Mouse (Mus musculus) kidney, postnatal 0 days (tissue): ENCODE data around the gene Cog1. TPM values are rescaled to one million over a fixed set of nuclear protein-coding genes. Genes with fewer than 3 reads are reported as not detected.

Experiments used
- ATAC-seq: fragments of 200-750 bp; cut with Nextera tagmentation; replicated peaks from 2 replicates; pipeline ENCODE4 v1.8.0; 2017; ENCODE audit warnings: low read depth, moderate number of reproducible peaks, moderate TSS enrichment, moderate library complexity; ENCODE audit not compliant: low FRiP score
- DNase-seq: peaks from one replicate; pipeline ENCODE4 v3.0.0-alpha.2; 2016; ENCODE audit warnings: low spot score
- H3K27ac ChIP-seq: fragments of 300-500 bp; sonication (generic); 2 replicates; pipeline ENCODE4 v1.5.1; 2014; ENCODE audit warnings: mild to moderate bottlenecking
- H3K27me3 ChIP-seq: fragments of 300-500 bp; sonication (generic); 2 replicates; pipeline ENCODE4 v1.6.1; 2014; ENCODE audit warnings: low read length, mixed read lengths; ENCODE audit not compliant: insufficient read depth
- H3K36me3 ChIP-seq: fragments of 300-500 bp; sonication (generic); 2 replicates; pipeline ENCODE4 v1.6.1; 2014; ENCODE audit warnings: low read length, mixed read lengths; ENCODE audit not compliant: insufficient read depth
- H3K4me1 ChIP-seq: fragments of 300-500 bp; sonication (generic); replicated peaks from 2 replicates; pipeline ENCODE4 v1.6.1; 2014; ENCODE audit warnings: antibody characterized with exemption, low read length, mixed read lengths; ENCODE audit not compliant: insufficient read depth
- H3K4me2 ChIP-seq: fragments of 300-500 bp; sonication (generic); 2 replicates; pipeline ENCODE4 v1.6.1; 2014; ENCODE audit warnings: mild to moderate bottlenecking, low read length, moderate library complexity, mixed read lengths
- H3K4me3 ChIP-seq: fragments of 300-500 bp; sonication (generic); replicated peaks from 2 replicates; pipeline ENCODE4 v1.5.1; 2014; ENCODE audit warnings: low read depth, low read length
- H3K9ac ChIP-seq: fragments of 300-500 bp; sonication (generic); 2 replicates; pipeline ENCODE4 v1.6.1; 2014; ENCODE audit warnings: low read depth, low read length
- H3K9me3 ChIP-seq: fragments of 300-500 bp; sonication (generic); replicated peaks from 2 replicates; pipeline ENCODE4 v1.6.1; 2016; ENCODE audit warnings: low read length, inconsistent platforms, mixed read lengths
- CTCF ChIP-seq: IDR thresholded peaks from 2 replicates; pipeline ENCODE4 v1.5.1; 2016; ENCODE audit warnings: antibody characterized with exemption, low read depth, mild to moderate bottlenecking, moderate library complexity
- WGBS: fragments of 180-500 bp; shearing (Covaris S2); extraction: QIAGEN DNeasy Blood & Tissue Kit; methylation state at CpG from one replicate; pipeline ENCODE4 v1.1.7; 2014; 5-methylcytosine and 5-hydroxymethylcytosine counted together
- polyA plus RNA-seq: library from polyadenylated mRNA; unstranded; fragments of >200 nt; fragmentation: Nextera tagmentation; extraction: Ambion mirVana; gene quantifications from 2 replicates; pipeline ENCODE4 v1.2.1, GENCODE M21; 2015

Cog1 gene
- polyA plus RNA-seq, 1 experiment from 2014 or later: 21.0 TPM

DNA sequence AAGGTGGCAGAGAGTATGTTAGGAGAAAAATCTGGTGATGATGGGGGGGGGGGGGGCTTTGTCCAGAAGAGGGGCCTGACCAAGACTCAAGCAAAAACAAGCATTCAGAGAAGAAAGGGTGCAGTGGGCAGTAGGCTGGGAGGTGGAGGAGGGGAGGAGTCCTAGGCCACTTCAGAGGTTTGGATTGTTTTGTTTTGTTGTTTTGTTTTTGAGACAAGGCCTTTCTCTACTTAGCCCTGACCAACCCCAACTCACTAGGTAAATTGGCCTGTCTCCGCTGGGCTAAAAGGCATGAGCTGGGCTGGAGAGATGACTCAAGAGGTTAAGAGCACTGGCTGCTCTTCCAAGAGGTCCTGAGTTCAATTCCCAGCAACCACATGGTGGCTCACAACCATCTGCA, 62.1 kb downstream of the Cog1 start:
- Histone ChIP-seq H3K4me3 (no peak overlapping the region), H3K9me3 (no peaks in the 10 kb centered on the region), H3K4me2 (no peak overlapping the region), H3K27me3 (no peaks in the 10 kb centered on the region), H3K4me1 (peaks cover 13% of the 10 kb centered on the region; the same call in 1 of the 2 replicates), H3K9ac (no peak overlapping the region), H3K27ac (no peak overlapping the region), H3K36me3 (no peaks in the 10 kb centered on the region)
- no peak for DNase-seq
- WGBS: 80% methylated on average over 1 of the region's 1 CpGs
- TF ChIP-seq CTCF: no peak
- no peak for ATAC-seq

DNA sequence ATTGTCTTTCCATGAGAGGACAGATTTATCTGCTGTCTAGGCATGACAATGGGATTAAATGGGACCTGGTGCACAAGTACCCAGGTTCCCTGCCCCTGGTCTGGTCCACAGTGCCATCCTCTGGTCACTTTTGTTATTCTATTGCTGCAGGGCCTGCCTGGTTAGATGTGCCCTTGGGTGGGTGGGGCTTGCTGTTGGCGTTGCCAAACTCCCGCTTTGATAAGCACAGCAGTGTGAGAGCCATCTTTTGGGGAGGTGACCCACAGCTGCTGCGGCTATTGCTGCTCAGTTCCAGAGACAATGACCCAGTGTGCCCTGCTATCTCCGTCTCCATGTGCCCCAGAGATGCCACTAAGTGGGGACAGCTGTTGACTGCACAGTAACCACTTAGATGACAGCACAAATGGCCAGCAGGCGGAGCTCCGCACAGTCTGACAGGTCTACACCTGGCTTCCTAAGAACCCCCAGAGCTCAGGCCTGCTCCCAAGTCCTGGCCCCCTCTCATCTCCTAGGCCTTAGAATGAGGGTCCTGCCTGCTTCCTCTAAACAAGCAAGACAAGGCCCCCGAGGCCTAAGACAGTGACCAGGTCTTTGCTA, 66.2 kb downstream of the Cog1 start:
- Histone ChIP-seq H3K4me2 (no peak overlapping the region), H3K9me3 (no peaks in the 10 kb centered on the region), H3K36me3 (no peaks in the 10 kb centered on the region), H3K4me3 (no peak overlapping the region), H3K27ac (no peak overlapping the region), H3K27me3 (no peaks in the 10 kb centered on the region), H3K9ac (no peak overlapping the region), H3K4me1 (peaks cover 10% of the 10 kb centered on the region; the same call in 1 of the 2 replicates)
- TF ChIP-seq CTCF: peak; percentile 44
- ATAC-seq (no peak), DNase-seq (no peak)
- WGBS: 68% methylated on average over 7 of the region's 7 CpGs

DNA sequence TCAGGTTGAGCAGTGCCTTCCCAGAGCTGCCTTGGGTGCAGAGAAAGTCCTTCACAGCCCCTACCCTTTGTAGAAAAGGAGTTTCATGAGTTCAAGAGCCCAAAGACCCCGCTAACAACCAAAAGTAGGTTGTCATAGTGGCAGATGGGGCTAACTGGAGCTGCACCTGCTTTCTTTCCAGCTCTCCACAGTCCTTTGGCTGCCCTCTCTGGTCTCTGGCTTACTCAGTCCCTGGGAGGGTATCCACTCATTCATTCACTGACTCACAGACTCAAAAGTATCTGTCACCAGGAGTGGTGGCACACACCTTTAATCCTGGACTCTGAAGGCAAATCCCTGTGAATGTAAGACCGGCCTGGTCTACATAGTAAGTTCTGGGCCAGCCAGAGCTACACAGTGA, 67.2 kb downstream of the Cog1 start:
- no peak for TF ChIP-seq CTCF
- 93% methylated on average over 2 of the region's 2 CpGs for WGBS

More for the DNA sequence above, 67.2 kb downstream of the Cog1 start:
- Histone ChIP-seq H3K27ac (no peak overlapping the region), H3K4me1 (peaks cover 7% of the 10 kb centered on the region; the same call in 1 of the 2 replicates), H3K4me2 (no peak overlapping the region), H3K9me3 (no peaks in the 10 kb centered on the region), H3K36me3 (no peaks in the 10 kb centered on the region), H3K4me3 (no peak overlapping the region), H3K9ac (no peak overlapping the region), H3K27me3 (no peaks in the 10 kb centered on the region)
- DNase-seq (no peak), ATAC-seq (no peak)

Other genes starting within 250 kb of the Cog1 start
- gene Sstr2, start 29.8 kb upstream of the Cog1 start, polyA plus RNA-seq: 0.20 and 0.31 TPM in 2 replicates
- 22.8 and 23.3 TPM in 2 replicates for gene Slc39a11, start 910 bp downstream of the Cog1 start, polyA plus RNA-seq
- 49.7 and 49.9 TPM in 2 replicates for gene Fam104a, start 35.0 kb downstream of the Cog1 start, polyA plus RNA-seq
- gene D11Wsu47e, start 35.2 kb downstream of the Cog1 start, polyA plus RNA-seq: 17.2 and 18.8 TPM in 2 replicates
- gene Cpsf4l, start 60.8 kb downstream of the Cog1 start, polyA plus RNA-seq: 3.9 TPM in 2 replicates
- 48.5 and 52.3 TPM in 2 replicates for gene Cdc42ep4, start 102.7 kb downstream of the Cog1 start, polyA plus RNA-seq